Mouse (Mus musculus) lung, postnatal 36 days (tissue): ENCODE data around the gene Ache.
"Not testable (repeated sequence)": the region's sequence is repeated elsewhere in the genome, so short reads cannot be mapped to it uniquely, and the experiment has no call there.

Source experiments
- DNase-seq: peaks from one replicate; pipeline ENCODE4 v3.0.0; 2022; ENCODE audit warnings: mixed read lengths

Ache gene

DNA sequence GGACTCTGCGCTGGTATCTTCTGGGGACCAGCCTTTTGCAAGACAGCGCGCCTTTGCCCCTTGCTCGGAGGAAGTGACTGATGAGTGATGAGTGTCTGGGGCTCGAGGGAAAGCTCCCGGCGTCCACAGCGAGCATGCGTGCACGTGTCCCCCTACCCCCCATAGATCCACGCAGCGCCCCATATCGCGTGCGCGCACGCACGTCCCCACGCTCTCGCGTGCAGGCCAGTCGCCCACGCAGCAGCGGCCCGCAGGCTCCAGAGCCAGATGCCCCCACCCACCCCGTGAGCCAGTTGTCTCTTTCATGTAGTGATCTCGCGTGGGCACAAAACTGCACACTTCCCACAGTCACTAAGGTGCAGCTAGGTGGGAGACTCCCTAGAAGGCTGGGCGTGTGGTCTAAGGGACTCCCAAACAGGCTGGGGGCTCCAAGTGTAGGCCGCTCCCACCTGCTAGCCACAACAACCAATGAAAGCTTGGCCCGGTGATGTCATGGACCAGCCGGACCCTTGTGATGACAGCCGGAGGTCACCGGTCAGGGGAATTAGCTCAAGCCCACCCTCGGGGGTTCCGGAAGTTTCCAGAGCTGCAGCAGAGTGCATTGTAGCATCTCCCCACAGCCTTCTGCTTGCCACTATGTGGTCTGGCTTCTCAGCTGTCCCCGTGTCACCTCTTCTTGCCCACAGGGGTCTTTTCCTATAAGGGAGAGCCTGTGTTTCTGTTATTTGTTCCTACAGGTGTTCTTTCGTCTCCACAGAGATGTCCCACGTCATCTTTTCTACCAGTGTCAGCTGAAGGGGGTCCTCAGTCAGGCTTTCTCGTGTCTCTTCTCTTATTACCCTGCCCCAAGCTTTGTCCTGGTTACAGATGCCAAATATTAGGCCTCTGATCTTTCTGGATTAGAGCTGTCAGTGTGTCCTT, at the start of gene Ache:
Ache (plus strand) TSS at position 488 of the 921 bp plus-strand sequence.
- no peak for DNase-seq

DNA sequence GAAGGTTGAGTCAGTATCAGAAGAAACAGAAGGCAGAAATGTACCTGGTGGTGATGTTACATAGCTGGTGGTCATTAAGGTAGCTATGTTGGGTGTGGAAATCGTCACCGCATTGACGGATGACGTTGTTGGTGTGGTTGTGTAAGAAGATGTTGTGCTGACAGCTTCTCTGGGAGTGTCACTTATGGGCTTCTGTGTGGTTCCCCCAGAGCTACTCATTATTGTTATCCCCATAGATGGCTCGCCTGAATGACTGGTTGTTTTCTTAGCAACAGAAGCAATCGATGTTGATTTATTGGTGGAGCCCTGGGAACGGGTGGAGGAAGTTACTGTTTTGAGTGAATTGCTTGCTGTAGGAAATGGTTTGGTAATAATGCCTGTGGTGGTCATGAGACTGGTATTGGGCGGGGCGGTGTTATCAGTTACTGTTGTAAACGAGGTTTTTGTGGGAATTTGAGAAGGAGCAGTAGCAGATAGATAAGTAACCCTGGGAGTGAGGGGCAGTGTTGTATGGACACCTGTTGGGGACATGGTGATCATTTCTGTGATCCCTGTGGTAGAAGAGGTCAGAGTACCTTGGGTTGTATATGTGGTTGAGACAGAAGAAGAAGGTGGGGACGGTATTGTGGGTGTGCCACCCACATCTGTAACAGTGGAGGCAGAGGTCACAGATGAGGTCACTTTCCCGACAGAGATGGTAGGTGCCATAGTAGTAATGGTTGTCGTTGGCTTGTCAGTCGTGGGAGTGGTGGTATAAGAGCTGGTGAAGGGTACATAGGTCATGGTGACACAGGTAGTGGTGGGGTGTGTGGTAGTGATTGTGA, 23.2 kb upstream of the Ache start:
- no peak for DNase-seq

DNA sequence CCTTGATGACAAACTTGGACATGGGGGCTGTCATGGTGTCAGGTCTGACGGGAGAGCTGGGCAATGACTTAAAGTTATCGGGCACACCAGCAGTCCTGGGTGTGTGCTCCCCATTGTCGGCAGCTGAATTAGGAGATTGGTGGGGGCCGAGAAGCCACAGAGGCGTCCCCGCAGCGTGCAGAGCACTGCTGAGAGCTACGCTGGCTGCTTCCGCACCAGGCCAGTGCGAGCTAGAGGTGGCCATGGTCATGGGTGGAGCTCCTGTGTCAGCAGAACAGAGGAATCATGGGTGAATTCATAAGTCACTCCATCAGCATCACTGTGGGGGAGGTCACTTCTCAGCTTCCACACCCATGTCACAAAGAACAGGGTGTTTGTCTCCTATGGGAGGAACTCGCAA, 22.5 kb upstream of the Ache start:
- no peak for DNase-seq

DNA sequence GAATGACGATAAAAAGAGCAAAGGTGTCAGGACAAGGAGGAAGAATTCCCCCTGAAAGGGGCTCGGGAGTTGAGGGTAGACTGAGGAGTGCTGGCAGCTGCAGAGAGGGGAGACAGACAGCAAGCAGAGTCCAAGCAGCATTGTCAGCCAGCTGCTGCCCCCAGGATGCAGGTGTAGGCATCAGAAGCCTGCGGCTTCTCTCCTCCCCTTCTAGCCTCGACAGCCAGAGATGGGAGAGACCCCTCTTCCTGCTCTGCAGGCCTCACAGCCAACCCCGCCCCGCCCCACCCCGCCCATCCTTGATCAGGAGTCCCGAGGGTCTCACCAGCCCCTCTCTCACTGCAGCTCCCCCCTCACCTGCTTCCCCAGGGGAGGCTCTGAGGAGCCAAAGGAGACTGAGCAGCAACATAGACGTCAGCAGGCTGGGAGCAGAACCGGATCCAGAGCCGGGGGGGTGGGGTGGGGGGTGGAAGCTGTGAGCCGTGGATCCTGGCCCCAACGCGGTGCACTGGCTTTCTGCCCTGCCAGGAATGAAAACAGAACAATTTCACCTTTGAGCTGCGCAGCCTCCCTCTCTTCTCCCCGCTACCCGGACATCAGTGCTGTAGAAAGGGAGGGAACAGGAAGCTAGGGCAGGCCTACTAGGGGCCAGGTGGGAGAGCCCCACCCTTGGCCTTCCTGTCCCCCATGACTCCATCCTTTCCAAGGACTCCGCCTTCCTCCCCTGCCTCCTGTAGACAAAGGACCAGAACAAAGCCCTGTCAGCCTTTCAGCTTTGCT, 19.0 kb upstream of the Ache start:
- DNase-seq, result no peak

DNA sequence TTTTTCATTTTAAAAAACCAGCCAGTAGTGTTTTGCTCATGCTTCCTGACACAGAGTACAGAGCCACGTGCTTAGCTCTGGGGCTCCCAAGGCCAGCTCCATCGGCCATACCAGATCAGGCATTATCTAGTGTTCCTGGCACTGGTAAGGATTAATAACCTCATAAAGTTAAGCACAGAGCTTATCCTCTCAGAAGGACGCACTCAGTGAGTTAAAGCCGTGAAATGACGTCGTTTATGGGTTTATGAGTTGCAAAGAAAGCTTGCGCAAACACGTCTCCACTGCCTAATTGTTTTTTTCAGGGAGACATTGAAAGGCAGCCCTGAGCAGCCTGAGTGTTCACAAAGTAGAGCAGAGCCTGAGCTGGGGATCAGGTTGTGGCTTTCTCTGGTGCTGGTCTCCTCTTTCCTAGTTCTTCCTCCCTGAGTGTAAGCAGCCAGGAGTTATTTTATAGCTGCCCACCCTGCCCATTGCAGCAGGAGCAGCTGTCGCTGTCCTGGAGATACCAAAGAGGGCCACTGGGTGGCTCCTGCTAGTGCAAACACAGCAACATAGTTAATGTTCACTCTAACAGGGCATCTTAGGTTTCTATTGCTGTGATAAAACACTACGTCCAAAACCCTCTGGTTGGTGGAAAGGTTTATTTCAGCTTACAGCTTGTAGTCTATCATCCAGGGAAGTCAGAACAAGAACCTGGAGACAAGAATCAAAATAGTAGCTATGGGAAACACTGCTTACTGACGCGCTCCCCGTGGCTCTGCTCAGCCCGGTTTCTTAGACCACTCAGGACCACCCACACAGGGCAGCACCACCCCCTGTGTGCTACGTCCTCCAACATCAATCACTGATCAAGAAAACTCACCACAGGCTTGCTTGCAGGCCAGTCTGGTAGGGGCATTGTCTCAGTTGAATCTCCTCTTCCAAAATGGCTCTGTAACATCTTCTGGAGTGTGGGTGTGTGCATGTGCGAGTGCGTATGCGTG, 9.7 kb upstream of the Ache start:
- peak; percentile 36 for DNase-seq

DNA sequence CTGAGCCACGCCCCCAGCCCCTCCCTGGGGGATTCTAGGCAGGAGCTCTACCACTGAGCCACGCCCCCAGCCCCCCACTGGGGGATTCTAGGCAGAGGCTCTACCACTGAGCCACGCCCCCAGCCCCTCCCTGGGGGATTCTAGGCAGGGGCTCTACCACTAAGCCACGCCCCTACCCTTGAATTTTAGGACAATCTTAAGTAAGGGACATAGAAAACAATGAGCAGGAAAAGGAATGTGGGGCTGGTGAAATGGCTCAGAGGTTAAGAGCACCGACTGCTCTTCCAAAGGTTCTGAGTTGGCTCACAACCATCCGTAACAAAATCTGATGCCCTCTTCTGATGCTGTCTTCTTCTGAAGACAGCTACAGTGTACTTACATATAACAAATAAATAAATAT, 2.9 kb upstream of the Ache start:
- not testable (repeated sequence) for DNase-seq

DNA sequence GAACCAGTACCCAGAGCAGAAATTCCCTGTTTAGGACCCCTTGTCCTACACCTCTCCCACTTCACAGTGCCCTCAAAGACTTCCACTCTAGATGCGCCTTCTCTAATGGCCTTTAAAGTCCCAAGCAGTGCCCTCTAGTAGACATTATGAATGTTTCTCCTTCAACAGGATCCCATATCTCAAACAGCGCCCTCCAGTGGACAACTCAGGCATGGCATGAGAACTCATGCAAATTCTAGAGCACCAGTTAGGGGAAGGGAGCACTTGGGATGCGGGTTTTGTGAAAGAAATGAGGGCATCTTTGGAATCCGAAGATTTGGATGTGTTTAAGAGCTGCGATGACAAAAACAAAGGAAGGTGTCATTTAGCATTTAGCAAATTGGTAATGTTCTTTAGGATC, 2.3 kb upstream of the Ache start:
- DNase-seq, result peak; percentile 63

DNA sequence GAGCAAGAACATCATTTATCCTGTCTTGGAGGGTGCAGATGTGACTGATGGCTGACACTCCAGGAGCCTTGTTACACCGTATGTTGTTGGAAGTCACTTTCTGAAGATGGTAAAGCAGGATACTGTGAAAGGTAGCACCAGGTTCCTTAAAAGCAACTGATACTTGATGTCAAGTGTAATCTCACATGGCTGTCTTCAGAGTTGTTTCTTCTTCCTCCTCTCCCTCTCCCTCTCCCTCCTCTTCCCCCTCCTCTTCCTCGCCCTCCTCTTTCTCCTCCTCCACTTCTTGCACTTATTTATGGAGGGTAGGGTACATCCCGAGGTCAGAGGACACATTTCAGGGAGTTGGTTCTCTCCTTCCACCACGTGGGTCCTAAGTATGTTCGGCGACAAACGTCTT, 1.3 kb upstream of the Ache start:
- no peak for DNase-seq

DNA sequence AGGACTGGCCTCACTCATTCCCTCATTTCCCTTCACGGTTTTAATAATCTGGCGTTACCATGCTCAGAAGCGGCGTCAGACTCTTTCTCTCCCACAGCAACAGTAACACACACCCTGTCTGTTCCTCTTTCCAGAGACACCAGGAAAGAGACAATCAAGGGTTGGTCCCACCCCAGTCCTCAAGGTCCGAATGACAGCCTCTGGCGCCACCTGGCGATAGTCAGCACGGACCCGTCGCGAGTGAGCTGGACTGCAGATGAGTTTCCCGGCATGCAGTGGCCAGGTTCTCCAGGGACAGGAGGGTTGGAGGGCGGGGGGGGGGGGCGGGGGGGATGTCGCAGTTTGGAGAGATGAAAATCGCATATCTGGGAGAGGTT, 676 bp upstream of the Ache start:
- DNase-seq, result peak; percentile 95

DNA sequence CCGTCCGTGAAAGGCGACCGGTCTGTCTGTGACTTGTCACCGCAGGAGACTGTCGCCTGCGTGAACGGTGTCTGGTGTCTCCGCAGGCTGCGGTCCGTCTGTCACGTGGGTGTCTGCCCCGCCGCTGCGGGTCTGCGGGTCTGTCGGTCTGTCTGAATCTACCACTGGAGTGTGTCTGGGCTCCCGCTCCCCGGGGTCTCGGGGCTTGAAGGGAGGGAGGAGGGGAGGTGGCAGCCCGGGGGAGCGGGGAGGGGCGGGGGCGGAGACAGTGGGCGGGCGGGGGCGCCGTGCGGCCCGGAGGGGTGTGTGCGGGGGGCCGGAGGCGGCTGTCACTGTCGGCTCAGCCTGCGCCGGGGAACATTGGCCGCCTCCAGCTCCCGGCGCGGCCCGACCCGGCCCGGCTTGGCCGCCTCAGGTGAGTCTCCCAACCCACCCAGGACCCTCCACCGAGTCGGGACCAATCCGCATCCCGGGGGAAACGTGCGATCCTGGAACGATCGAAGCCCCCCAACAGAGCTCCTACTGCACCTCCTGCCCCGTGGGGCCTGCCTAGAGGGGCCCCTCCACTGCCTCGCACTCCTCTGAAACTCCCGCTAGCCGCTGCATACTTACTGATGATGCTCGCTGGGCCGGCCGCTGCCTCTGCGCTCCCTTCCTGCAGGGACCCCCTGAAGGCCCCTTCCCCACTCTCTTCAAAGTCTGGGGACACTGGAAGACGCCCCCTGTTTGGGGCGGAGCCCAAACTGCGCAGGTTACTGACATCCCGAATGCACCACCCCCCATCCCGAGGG, 829 bp downstream of the Ache start:
- no peak for DNase-seq

DNA sequence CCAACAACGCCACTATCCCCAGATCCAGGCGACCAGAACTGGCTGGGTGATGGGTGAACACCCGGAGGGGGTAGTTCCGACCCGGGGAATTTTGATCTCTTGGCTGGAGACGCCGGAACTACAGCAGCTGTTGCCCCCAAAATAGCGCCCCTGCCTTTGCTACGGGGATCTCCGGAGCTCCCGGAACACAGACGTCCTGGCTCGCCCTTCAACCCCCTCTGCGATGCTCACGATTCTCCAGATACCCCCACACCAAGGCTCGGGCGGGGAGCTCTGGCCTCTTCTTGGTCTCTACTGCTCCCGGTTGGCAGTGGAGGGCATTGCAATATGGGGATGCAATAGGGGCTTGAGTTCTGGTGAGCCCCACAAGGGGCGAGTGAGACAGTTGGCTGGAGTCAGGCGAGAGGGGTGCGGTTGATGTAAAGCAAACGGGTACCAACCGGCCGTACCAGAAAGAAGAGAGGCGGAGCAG, 1.7 kb downstream of the Ache start:
- DNase-seq, result no peak

DNA sequence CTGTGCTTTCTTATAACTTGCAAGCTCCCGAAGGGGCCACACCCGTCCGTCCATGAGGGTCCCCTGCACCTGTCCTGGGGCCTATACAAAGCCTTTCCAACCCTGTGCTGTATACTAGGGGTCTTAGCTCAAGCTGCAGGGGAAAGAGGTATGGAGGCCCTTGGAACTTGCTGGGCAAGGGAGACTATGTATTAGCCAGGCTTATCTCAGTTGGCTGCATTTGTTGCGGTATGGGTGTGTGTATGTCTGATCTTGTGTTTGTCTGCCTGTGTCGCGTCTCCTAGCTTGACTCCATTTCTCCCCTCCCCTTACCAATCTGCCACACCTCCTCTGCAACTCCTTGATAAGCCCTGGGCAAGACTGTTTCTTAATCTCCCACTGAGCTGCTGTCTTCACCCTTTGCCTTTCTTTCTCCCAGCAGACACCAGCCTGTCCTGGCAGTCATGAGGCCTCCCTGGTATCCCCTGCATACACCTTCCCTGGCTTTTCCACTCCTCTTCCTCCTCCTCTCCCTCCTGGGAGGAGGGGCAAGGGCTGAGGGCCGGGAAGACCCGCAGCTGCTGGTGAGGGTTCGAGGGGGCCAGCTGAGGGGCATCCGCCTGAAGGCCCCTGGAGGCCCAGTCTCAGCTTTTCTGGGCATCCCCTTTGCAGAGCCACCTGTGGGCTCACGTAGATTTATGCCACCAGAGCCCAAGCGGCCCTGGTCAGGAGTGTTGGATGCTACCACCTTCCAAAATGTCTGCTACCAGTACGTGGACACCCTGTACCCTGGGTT, 2.5 kb downstream of the Ache start:
- no peak for DNase-seq

DNA sequence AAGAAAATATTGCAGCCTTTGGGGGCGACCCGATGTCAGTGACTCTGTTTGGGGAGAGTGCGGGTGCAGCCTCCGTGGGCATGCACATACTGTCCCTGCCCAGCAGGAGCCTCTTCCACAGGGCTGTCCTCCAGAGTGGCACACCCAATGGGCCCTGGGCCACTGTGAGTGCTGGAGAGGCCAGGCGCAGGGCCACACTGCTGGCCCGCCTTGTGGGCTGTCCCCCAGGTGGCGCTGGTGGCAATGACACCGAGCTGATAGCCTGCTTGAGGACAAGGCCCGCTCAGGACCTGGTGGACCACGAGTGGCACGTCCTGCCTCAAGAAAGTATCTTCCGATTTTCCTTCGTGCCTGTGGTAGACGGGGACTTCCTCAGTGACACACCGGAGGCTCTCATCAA, 3.4 kb downstream of the Ache start:
- DNase-seq, result peak; percentile 85

DNA sequence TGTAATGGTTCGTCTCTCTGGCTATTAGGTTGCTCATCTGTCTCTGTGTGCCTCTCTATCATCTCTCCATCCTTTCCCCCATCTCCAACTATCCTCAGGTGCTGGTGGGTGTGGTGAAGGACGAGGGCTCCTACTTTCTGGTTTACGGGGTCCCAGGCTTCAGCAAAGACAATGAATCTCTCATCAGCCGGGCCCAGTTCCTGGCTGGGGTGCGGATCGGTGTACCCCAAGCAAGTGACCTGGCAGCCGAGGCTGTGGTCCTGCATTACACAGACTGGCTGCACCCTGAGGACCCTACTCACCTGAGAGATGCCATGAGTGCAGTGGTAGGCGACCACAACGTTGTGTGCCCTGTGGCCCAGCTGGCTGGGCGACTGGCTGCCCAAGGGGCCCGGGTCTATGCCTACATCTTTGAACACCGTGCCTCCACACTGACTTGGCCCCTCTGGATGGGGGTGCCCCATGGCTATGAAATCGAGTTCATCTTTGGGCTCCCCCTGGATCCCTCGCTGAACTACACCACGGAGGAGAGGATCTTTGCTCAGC, 4.1 kb downstream of the Ache start:
- no peak for DNase-seq

DNA sequence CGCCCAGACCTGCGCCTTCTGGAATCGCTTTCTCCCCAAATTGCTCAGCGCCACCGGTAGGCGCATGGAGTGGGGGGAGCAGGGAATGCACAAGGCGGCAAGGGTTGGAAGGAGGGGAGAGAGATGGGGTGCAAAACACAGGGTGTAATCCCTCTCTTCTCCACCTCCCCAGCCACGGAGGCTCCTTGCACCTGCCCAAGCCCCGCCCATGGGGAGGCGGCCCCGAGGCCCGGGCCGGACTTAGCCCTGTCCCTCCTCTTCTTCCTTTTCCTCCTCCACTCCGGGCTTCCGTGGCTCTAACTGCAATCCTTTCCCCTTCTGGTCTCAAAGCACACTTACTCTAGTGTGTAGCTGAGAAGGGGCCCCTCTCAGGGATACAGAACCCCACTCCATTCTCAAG, 6.0 kb downstream of the Ache start:
- DNase-seq, result peak; percentile 89

DNA sequence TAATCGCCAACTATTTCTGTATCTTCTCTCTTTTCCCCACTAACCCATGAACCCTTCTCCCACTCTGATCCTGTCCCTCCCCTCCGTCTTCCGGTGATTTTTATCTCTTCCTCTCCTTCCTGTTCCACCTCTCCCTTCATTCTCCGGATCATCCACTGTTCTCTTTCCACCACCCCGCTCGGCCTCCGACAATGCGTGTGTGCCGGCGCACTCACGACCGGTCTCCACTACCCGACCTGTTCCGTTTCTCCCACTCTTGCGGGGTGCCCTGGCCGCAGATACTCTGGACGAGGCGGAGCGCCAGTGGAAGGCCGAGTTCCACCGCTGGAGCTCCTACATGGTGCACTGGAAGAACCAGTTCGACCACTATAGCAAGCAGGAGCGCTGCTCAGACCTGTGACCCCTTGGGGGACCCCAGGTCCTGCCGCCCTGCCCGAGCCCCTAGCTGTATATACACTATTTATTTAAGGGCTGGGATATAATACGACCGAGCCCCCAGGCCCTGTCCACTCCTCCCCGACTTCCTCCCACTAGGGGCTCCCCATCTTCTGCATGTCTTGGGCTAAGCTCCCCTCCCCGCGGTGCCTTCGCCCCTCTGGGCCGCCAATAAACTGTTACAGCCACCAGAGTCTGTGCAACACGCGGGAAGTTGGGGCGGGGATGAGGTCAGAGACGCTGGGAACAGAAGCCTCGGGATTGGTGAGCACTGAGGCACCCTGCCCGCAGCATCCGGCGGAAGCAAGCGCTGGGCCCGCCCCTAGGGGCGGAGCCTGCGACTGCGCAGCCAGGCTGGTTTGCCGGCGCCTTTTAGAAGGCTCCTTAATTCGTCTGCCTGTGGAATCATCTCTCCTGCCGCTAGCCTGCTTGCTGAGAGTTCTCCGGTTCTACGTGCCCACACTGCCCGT, 6.8 kb downstream of the Ache start, which contains the start of gene Ufsp1:
Ufsp1 (plus strand) TSS at position 791 of the 905 bp plus-strand sequence.
- DNase-seq, result peak; percentile 97

DNA sequence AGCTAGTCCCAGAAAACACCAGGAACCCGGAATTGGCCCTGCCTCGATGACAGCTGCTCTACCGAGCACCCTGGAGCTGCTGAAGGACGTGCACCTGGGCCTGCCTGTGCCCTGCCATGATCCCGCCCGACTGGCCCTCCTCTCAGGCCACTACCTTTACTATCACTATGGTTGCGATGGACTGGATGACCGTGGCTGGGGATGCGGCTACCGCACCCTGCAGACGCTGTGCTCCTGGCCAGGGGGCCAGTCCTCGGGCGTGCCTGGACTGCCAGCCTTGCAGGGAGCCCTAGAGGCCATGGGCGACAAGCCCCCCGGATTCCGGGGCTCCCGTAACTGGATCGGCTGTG, 7.4 kb downstream of the Ache start:
- DNase-seq, result no peak

DNA sequence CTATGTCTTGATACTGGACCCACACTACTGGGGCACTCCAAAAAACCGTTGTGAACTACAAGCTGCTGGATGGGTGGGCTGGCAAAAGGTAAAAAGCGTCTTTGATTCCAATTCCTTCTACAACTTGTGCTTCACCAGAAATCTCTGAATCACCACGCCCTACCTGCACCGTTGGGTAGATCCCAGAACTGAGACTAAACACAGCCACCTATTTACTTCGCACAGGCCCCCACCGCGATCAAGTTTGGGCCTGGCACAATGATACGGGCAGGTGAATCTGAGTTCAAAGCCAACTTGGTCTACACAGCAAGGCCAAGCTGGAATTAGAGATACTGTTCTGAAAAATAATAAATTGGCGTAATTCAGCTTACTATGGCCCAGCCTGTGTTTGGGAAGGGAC, 8.0 kb downstream of the Ache start:
- no peak for DNase-seq

DNA sequence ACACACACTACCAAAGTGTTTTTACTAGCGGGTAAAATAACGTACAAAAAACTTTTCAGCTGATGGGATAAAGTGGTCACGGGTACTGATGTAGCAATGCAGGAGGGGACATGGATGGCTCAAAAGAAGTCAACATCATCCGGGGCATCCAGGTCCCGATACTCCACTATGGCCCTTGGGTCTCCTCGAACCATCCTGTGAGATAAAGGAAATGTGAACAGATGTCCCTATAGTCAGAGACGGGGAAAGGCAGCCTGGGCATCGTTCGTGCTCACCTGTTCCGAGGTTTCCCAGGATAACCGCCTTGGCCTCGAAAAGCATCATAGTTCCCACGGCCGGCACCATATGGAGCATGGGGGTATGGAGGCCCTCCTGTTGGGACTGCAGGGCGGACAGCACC, 8.4 kb downstream of the Ache start:
- no peak for DNase-seq
